Mouse (Mus musculus) cerebellum, adult 2 months (tissue): Measurements from ENCODE around the gene F7.

Experiments
- CTCF ChIP-seq: fragments of 200-500 bp; IDR thresholded peaks from 2 replicates; pipeline ENCODE4 v1.5.1; 2011; ENCODE audit warnings: low read depth, mild to moderate bottlenecking, control low read depth, low read length, moderate library complexity, borderline replicate concordance; ENCODE audit not compliant: insufficient read depth
- POLR2A ChIP-seq: fragments of 200-500 bp; IDR thresholded peaks from 2 replicates; pipeline ENCODE4 v1.6.1; 2011; ENCODE audit warnings: low read length, control low read depth, borderline replicate concordance; ENCODE audit not compliant: insufficient read depth

GRCm38 (mm10) chr8:13036346-13036812 is 10.5 kb downstream of the F7 start:
- TF ChIP-seq POLR2A (no peak), CTCF (no peak)
